Mouse (Mus musculus) T-cell, adult 2 months (primary cell): ENCODE results near the gene Dnaic2.
A peak's percentile ranks its signal among the peaks of the same experiment; 100 is the strongest.

Experiments
- DNase-seq: peaks from one replicate; pipeline ENCODE4 v3.0.0; 2022; ENCODE audit warnings: low spot score

Dnaic2 gene

DNA sequence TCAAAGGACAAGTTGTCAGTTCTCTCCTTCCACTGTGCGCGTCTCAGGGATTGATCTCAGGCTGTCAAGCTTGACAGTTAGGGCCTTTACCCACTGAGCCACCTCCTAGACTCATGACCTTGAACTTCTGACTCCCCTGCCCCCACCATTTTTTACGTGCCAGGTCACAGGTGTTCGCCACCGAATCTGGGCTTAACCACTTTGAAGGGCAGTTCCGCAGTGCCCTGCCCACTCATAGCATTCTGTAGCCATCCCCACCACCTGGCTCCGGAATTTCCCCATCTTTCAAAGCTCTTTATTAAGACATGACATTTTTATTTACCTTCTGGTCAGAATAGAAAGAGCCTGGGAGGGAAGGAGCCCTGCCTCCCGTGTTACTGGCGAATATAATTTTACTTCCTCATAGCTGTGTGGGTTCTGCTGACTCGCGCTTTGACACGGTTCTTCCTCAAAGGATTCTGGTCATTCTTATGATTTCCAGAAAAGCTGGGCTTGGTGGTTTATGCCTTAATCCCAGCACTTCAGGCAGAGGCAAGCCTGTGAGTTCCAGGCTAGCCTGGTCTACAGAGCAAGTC is 20.4 kb downstream of the Dnaic2 start:
- DNase-seq: no peak

DNA sequence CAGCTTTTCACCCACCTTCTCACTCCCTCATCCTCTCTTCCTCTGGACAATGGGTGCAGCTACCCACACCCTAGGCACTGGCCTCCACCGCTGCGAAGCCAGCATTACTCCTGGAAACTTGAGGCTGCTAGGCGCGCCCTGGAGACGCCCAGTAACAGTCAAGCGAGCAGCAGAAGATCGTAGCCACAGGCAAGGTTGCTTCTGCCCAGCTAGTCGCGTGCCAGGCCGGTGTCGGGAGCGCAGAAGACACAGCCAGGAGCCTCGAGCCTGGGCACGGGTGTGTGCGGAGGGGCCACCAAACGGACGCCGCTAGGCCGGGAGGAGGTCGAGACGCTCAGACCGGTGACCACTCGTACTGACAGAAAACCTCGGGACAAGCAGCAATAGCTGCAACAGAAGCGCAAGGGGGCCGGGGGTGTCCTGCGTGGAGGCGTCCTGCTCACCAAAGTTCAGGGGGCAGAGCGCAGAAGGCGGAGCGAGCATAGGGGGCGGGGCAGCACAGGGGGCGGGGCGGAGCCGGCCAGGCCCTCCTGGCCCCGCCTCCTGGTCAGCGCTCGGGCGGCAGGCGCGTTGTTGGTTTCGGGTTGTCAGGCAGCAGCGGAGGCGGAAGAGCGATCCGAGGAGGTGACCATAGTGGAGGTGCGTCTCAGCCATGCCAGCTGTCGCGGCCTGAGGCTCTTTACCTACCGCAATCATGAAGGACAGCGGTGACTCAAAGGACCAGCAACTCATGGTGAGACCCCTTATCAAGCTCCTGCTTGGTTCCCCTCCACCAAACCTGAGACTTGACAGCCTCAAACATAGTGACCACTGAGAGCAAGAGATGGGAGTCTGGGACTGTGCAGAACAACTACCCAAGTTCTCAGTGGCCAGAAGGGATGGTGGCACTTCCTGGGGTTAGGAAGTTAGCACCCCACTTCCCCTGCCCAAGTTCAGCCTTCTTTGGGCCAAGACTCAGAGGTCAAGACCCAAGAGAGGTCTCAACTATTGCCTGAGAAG is 37.9 kb downstream of the Dnaic2 start, which contains the start of gene Kif19a:
Kif19a (plus strand) TSS at position 569 of the 999 bp plus-strand sequence.
- DNase-seq: no peak

DNA sequence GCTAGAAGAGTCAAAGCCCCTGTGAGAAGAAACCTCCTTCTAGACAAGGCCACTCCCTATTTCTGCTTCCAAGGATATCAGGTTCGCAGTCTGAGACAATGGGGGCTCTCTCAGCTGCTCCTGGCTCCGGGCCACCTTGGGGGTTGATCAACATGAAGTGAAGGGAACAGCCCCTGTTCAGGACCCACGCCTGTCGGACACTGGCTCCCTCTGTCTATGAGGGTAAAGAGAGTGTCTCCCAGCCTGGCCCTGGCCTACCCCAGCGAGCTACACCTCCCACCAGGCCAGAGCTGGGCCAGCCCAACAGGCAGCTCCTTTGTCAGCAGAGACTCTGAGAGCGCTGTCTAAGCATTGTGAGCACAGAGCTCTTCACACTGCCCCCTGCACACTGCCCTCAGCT is 42.7 kb downstream of the Dnaic2 start:
- no peak for DNase-seq

GRCm38 (mm10) chr11:114771896-114772295 is 44.7 kb downstream of the Dnaic2 start:
- DNase-seq: no peak

GRCm38 (mm10) chr11:114780076-114780475 is 52.9 kb downstream of the Dnaic2 start:
- no peak for DNase-seq

DNA sequence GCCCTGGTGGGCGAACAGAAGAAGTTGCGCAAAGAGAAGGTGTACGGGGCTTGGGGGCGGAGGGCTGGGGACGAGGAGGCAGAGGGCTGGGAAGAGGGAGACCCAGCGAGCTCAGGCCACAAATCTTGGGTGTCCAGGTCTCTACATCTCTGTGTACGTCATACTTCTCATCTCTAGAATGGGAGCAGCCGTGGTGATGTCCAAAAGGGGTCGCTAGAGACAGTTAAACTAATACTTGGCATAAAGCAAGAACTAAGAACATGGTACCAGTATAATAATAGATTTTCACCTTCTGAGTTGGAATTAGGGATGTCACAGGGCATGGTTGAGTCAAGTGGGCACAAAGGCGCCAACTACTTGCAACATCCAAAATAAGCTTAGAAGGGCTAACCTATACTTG is 58.7 kb downstream of the Dnaic2 start:
- DNase-seq: no peak

DNA sequence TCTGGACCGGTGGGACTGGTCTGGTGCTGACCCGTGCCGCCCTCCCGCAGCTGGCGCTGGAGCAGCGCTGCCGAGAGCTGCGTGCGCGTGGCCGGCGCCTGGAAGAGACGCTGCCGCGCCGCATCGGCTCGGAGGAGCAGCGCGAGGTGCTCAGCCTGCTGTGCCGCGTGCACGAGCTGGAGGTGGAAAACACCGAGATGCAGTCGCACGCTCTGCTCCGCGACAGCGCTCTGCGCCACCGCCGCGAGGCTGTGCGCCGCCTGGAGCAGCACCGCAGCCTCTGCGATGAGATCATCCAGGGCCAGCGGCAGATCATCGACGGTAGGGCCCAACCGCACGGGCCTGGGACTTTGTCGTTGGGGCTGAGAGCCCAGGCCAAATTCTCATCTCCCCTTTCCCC is 59.1 kb downstream of the Dnaic2 start:
- no peak for DNase-seq

- no peak for DNase-seq
Observed at GRCm38 (mm10) chr11:114787611-114788010, 60.4 kb downstream of the Dnaic2 start.

DNA sequence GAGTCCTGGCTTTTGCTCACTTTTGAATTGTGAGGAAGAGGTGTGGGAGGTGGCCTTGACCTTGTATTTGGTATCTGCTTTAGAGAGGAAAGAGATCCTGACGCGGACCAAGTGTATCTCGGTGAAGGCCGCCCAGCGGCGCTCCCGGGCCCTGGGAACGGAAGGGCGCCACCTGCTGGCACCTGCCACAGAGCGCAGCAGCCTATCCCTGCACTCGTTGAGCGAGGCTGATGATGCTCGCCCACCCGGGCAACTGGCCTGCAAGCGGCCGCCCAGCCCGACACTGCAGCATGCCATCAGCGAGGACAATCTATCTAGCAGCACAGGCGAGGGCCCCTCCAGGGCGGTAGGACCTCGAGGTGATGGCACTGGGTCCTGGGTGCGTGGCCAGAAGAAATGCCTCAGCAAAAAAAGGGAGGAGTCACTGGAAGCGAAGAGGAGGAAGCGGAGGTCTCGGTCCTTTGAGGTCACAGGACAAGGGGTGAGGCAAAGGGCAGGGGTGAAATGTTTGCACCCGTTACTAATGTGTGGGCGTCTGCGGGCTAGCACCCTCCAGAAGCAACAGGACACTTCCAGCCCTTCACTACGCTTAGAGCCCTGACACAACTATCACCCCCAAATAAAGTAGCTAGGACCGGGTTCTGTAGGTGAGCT is 62.0 kb downstream of the Dnaic2 start:
- peak; percentile 55 for DNase-seq

DNA sequence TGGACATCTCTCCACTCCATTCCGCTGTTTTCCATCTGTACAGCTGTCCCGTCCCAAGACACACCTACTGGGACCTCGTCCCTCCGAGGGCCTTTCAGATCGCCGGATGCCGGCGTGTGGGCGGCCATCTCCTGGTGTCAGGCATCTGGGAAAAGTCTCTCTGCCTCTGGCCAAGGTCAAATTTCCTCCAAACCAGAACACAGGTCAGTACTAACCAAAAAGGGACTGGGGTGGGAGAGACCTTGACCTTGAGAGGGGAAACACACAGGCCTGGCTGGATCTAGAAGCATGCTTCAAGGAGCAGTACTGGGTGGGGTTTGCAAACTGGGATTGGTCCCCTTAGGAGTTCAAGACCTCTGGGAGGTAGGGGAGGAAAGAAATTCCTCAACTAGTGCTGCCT is 62.5 kb downstream of the Dnaic2 start:
- DNase-seq: no peak

GRCm38 (mm10) chr11:114790171-114790570 is 63.0 kb downstream of the Dnaic2 start:
- no peak for DNase-seq

- DNase-seq: no peak
Observed at GRCm38 (mm10) chr11:114790841-114791240, 63.6 kb downstream of the Dnaic2 start.

DNA sequence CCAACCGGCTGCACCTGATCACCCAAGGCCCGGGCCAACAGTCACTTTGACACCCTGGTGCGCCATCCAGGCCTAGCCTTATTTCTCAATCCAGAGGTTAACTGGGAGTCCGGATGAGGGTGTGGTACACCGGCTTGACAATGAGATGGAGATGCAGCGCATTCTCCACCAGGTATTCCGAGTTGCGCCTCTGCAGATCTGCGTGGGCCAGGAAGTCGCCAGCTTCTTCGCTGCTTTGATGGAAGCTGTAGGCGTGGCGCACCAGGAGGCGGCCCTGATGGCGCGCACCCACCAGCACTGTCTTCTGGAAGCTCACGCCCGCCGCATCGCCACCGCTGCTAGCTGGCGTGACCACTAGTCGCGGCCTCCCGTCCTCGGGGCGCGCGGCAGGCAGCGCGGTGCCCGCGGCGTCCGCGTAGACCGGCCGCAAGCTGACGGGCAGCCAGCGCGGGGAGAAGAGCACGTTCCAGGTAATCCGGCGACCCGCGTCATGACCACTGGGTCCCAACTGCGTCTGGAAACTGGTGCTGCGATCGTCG is 64.2 kb downstream of the Dnaic2 start:
- DNase-seq: no peak

DNA sequence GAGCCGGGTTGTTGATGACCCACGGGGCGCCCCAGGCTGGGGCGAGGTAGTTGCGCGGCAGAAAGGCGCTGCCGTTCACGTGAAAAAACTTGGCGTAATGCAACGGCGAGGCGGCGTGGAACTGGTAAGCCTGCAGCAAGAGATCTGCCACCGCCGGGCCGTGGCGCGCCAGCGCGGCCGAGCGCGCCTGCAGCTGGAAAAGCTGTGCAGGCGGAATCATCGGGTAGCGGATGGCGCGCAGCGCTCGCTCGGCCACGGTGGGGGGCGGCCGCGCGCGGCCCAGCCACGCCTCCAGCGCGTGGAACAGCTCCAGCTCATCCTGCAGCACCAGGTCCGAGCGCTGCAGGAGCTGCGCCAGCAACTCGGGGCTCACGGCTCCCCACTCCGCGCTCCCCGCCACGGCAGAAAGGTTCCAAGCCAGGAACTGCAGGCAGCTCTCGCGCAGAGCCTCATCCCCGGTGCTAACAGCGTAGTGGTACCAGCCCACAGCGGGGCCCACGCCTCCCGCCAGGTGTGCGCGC is 64.7 kb downstream of the Dnaic2 start:
- no peak for DNase-seq

DNA sequence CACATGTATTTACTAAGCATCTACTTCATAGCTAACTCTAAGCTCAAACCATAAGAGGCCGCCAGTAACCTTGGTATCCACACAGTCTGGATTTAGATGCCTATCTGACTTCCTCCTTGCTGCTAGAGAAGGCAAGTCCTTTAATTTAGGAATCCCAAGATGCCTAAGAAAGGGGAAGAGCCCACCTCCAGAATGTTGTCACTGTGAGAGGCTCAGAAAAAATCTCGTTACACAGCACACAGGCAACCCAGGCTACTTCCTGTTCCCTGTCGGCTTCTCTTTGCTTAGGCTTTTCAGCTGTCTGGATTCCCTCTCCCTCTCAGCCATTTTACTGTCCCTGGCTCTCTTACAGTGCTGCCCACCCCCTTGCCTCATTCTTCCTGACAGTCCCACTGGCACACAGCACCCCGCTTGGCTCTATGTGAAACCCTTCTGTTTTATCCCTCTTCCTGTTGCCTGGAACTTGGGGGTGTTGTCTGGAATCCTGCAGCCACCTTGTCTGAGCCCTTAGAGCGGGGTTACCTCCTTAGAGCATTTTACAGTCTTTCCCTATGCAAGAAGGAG is 65.8 kb downstream of the Dnaic2 start:
- no peak for DNase-seq

- DNase-seq: no peak
Observed at GRCm38 (mm10) chr11:114793868-114794545, 66.8 kb downstream of the Dnaic2 start.

DNA sequence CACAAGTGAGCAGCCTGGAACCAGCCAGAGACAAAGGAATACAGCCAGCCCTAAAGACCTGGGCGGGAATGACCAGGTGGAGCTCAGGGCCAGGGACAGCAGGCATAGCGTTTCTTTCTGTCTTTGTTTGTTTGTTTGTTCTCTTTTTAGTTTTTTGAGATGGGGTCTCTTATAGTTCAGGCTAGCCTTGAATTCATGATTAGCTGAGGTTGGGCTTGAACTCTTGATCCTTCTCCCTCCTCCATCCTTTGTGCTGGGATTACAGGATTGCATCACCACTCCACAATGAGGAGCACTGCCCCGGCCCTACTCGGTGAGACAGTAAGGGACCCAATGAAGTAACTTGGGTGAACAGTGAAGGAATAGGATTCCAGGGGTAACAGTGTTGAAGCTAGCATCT is 67.5 kb downstream of the Dnaic2 start:
- DNase-seq: no peak

DNA sequence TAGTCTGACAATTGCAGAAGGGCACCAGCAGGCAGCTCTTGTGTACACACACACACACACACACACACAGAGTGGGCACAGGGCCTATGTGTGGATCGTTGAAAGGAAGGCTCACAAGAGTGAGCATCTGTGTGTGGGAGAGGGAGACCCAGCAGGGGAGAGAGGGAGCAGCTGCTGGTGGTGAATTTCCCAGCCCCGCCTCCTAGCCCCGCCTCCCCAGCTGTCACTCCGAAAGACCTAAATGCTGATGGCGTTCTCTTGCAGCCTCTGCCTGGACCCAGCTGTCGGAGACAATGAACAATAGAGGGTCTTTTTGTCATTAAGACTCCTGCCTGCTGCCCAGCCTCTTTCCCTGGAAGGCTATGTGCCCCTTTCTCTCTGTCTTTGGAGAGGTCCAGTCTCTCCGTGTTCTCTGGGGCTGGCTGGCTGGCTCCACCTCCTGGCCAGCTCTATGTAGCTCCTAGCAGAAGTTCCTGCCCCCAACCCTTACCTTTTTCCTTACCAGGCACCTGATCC is 68.1 kb downstream of the Dnaic2 start:
- DNase-seq: no peak

DNA sequence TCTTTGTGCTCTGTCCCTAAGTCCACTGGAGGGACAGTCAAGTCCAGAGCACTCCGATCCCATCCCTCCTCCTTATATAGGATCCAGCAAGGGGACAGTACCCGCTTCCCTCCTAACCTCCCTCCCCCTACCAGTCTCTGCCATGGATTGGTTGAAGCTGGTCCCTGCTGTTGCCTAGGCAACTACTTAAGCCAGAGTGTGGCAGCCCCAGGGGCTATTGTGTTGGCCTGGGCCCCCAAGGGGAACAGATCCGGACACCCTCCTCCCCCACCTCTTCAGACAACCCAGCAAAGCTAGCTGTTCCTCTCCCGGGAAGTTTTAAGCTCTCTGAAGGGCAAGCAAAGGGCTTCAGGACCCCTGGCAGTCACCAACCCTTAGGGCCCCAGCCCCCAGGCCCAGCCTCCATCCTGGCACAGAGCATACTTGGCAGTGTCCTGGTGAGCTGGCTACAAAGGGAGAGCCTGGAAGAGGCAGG is 68.7 kb downstream of the Dnaic2 start, which contains the start of gene Btbd17:
Btbd17 (minus strand) TSS at position 98 of the 475 bp plus-strand sequence.
- no peak for DNase-seq

DNA sequence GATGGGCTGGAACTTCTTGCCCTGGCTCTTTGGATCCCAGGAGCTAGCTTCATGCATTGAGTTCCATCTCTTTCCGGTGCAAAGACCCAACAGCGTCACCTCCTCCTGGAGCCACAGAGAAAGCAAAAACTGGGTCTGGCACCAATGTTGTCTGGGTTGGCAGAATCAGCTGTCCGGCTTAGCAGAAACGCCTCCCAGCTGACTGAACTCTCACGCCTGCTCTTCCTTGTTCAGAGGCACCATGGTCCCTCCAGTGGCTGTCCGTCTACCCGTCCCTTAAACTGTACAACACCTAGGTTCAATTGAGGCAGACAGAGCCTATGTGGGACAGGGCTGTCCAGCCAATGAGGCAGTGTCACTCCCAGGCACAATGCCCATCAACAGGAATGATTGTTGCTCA is 70.0 kb downstream of the Dnaic2 start:
- DNase-seq: no peak

- DNase-seq: no peak
Observed at GRCm38 (mm10) chr11:114797981-114798380, 70.8 kb downstream of the Dnaic2 start.
